Mouse (Mus musculus) testis, adult 2 months (tissue): Measurements from ENCODE around the gene Pla2r1.

Source experiments
- CTCF ChIP-seq: fragments of 200-500 bp; IDR thresholded peaks from 2 replicates; pipeline ENCODE4 v1.5.1; 2012; ENCODE audit warnings: low read depth, mild to moderate bottlenecking, inconsistent platforms, low read length, moderate library complexity; ENCODE audit not compliant: control insufficient read depth, insufficient read depth, insufficient replicate concordance
- POLR2A ChIP-seq: fragments of 200-500 bp; IDR thresholded peaks from 2 replicates; pipeline ENCODE4 v1.6.1; 2012; ENCODE audit warnings: low read depth, mild to moderate bottlenecking, inconsistent platforms, low read length, moderate library complexity; ENCODE audit not compliant: control insufficient read depth

GRCm38 (mm10) chr2:60451119-60451773, 101.9 kb downstream of the Pla2r1 start:
- TF ChIP-seq CTCF, result no peak
- no peak for TF ChIP-seq POLR2A
